Mouse (Mus musculus) MN1 (cell line): ENCODE data around the gene Ppdpf.
A peak's percentile ranks its signal among the peaks of the same experiment; 100 is the strongest.
"Not testable (repeated sequence)": the region's sequence is repeated elsewhere in the genome, so short reads cannot be mapped to it uniquely, and the experiment has no call there.

Source experiments
- DNase-seq: peaks from one replicate; pipeline ENCODE4 v3.0.0-alpha.2; 2016; ENCODE audit warnings: low spot score

Ppdpf gene

GRCm38 (mm10) chr2:181159091-181159514 lies 27.9 kb upstream of the Ppdpf start:
- peak; percentile 39 for DNase-seq

- peak; percentile 75 for DNase-seq
These were observed 27.3 kb upstream of the Ppdpf start for GRCm38 (mm10) chr2:181159771-181160170.

GRCm38 (mm10) chr2:181160821-181161220 lies 26.2 kb upstream of the Ppdpf start:
- DNase-seq, result no peak

- no peak for DNase-seq
These were observed 20.6 kb upstream of the Ppdpf start for GRCm38 (mm10) chr2:181166469-181166868.

GRCm38 (mm10) chr2:181174646-181175045 lies 12.4 kb upstream of the Ppdpf start:
- DNase-seq, result no peak

GRCm38 (mm10) chr2:181178015-181178414 lies 9.0 kb upstream of the Ppdpf start:
- DNase-seq, result no peak

GRCm38 (mm10) chr2:181178471-181178870 lies 8.6 kb upstream of the Ppdpf start:
- DNase-seq, result no peak

GRCm38 (mm10) chr2:181180898-181181297 lies 6.1 kb upstream of the Ppdpf start:
- DNase-seq, result no peak

- peak; percentile 95 for DNase-seq
These were observed 412 bp upstream of the Ppdpf start for GRCm38 (mm10) chr2:181186635-181187034.

- DNase-seq, result no peak
These were observed 1.6 kb downstream of the Ppdpf start for GRCm38 (mm10) chr2:181188681-181189080.

- no peak for DNase-seq
These were observed 2.3 kb downstream of the Ppdpf start for GRCm38 (mm10) chr2:181189321-181189720.

- not testable (repeated sequence) for DNase-seq
These were observed 4.3 kb downstream of the Ppdpf start for GRCm38 (mm10) chr2:181191385-181191784.

- DNase-seq, result no peak
These were observed 4.9 kb downstream of the Ppdpf start for GRCm38 (mm10) chr2:181191936-181192335.

- no peak for DNase-seq
These were observed 6.0 kb downstream of the Ppdpf start for GRCm38 (mm10) chr2:181193044-181193443.

GRCm38 (mm10) chr2:181196628-181197300 lies 9.7 kb downstream of the Ppdpf start:
- no peak for DNase-seq

GRCm38 (mm10) chr2:181201606-181202005 lies 14.6 kb downstream of the Ppdpf start:
- DNase-seq, result no peak

GRCm38 (mm10) chr2:181202422-181202821 lies 15.4 kb downstream of the Ppdpf start, which contains the start of gene Ptk6:
TSS of gene Ptk6 (minus strand) at chr2:181202789.
- no peak for DNase-seq

GRCm38 (mm10) chr2:181202886-181203285 lies 15.8 kb downstream of the Ppdpf start:
- no peak for DNase-seq

GRCm38 (mm10) chr2:181205678-181206077 lies 18.6 kb downstream of the Ppdpf start:
- DNase-seq, result no peak

- DNase-seq, result no peak
These were observed 19.1 kb downstream of the Ppdpf start for GRCm38 (mm10) chr2:181206118-181206517.

- no peak for DNase-seq
These were observed 25.5 kb downstream of the Ppdpf start for GRCm38 (mm10) chr2:181212389-181213020.

GRCm38 (mm10) chr2:181213021-181213445 lies 26.0 kb downstream of the Ppdpf start, which contains the start of gene Srms:
TSS of gene Srms (minus strand) at chr2:181213185.
- DNase-seq, result no peak

GRCm38 (mm10) chr2:181216037-181216436 lies 29.0 kb downstream of the Ppdpf start:
- no peak for DNase-seq
